Mouse (Mus musculus) forebrain, embryonic 16.5 days (tissue): ENCODE results near the gene Ern1. TPM values are rescaled to one million over a fixed set of nuclear protein-coding genes. Genes with fewer than 3 reads are reported as not detected.

ENCODE experiments used
- ATAC-seq: fragments of 200-750 bp; cut with Nextera tagmentation; 2 replicates; pipeline ENCODE4 v1.8.0; 2017; ENCODE audit warnings: mild to moderate bottlenecking, moderate library complexity
- H3K27ac ChIP-seq: fragments of 300-500 bp; sonication (generic); 2 replicates; pipeline ENCODE4 v1.5.1; 2014; ENCODE audit warnings: low read length, control low read depth
- H3K27me3 ChIP-seq: fragments of 300-500 bp; sonication (generic); replicated peaks from 2 replicates; pipeline ENCODE4 v1.6.1; 2014; ENCODE audit warnings: low read length; ENCODE audit not compliant: control insufficient read depth, insufficient read depth
- H3K36me3 ChIP-seq: fragments of 300-500 bp; sonication (generic); 2 replicates; pipeline ENCODE4 v1.6.1; 2014; ENCODE audit not compliant: control insufficient read depth, insufficient read depth
- H3K4me1 ChIP-seq: fragments of 300-500 bp; sonication (generic); replicated peaks from 2 replicates; pipeline ENCODE4 v1.6.1; 2014; ENCODE audit warnings: low read length; ENCODE audit not compliant: control insufficient read depth, insufficient read depth
- H3K4me2 ChIP-seq: fragments of 300-500 bp; sonication (generic); 2 replicates; pipeline ENCODE4 v1.6.1; 2014; ENCODE audit warnings: mild to moderate bottlenecking, low read length, control low read depth
- H3K4me3 ChIP-seq: fragments of 300-500 bp; sonication (generic); replicated peaks from 2 replicates; pipeline ENCODE4 v1.5.1; 2014; ENCODE audit warnings: mild to moderate bottlenecking, low read length, control low read depth
- H3K9ac ChIP-seq: fragments of 300-500 bp; sonication (generic); replicated peaks from 2 replicates; pipeline ENCODE4 v1.6.1; 2014; ENCODE audit warnings: low read depth, low read length, control low read depth
- H3K9me3 ChIP-seq: fragments of 300-500 bp; sonication (generic); 2 replicates; pipeline ENCODE4 v1.6.1; 2016; ENCODE audit warnings: low read length; ENCODE audit not compliant: control insufficient read depth
- WGBS: fragments of 180-500 bp; shearing (Covaris S2); extraction: QIAGEN DNeasy Blood & Tissue Kit; methylation state at CpG from one replicate; pipeline ENCODE4 v1.1.7; 2014; 5-methylcytosine and 5-hydroxymethylcytosine counted together
- polyA plus RNA-seq: library from polyadenylated mRNA; unstranded; fragments of >200 nt; fragmentation: Nextera tagmentation; extraction: Ambion mirVana; gene quantifications from 2 replicates; pipeline ENCODE4 v1.2.1, GENCODE M21; 2015

The Ern1 gene
- polyA plus RNA-seq, 1 experiment from 2014 or later: 6.0 TPM

DNA sequence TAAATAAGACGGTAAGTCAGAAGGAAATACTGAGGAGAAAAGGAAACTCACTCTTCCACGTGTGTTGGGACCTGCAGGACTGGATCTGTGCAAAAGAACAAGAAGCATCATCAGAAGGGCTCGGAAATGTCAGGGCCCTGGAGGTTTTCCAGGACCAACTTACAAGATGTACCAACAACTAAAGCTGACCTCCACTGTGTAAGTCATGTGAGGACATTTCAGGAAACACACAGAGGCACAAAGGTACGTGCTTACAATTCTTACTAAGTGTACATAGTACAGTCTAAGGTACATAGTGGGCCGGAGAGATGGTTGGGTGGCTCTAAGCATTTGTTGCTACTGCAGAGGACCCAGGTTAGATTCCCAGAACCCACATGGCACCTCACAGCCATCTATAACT, 50.6 kb downstream of the Ern1 start:
- Histone ChIP-seq H3K27ac (no peak overlapping the region), H3K4me2 (no peak overlapping the region), H3K9ac (no peak overlapping the region), H3K4me3 (no peak overlapping the region), H3K4me1 (no peaks in the 10 kb centered on the region), H3K9me3 (no peaks in the 10 kb centered on the region), H3K27me3 (no peaks in the 10 kb centered on the region), H3K36me3 (no peaks in the 10 kb centered on the region)
- no peak for ATAC-seq
- WGBS: 92% methylated on average over 5 of the region's 5 CpGs

GRCm38 (mm10) chr11:106430392-106430791, 57.3 kb downstream of the Ern1 start:
- 93% methylated on average over 5 of the region's 5 CpGs for WGBS
- Histone ChIP-seq H3K4me3 (no peak overlapping the region), H3K27ac (no peak overlapping the region), H3K4me1 (no peaks in the 10 kb centered on the region), H3K27me3 (no peaks in the 10 kb centered on the region), H3K9ac (no peak overlapping the region), H3K9me3 (no peaks in the 10 kb centered on the region), H3K4me2 (no peak overlapping the region), H3K36me3 (no peaks in the 10 kb centered on the region)
- no peak for ATAC-seq

DNA sequence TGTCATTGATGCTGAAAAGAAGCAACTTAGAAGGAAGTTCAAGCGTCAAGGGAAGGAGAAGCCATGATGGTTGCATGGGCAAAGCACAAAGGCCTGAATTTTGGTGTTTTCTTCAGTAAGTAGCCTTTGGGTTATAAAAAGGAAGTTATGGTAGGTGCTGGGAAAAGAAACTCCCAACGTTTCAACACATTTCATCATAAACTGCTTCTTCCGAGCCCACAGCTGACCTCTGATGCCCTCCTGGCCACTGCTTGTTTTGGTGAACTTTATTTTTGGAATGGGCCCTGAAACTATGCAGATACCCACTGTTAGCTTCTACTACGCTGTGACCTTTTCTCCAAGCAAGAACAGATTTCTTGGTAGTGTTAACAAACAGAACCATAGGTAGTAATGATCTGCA, 58.0 kb downstream of the Ern1 start:
- no peak for ATAC-seq

GRCm38 (mm10) chr11:106428556-106428955, 59.1 kb downstream of the Ern1 start:
- ATAC-seq: no peak
- Histone ChIP-seq H3K36me3 (no peaks in the 10 kb centered on the region), H3K27ac (no peak overlapping the region), H3K4me1 (no peaks in the 10 kb centered on the region), H3K9ac (no peak overlapping the region), H3K27me3 (no peaks in the 10 kb centered on the region), H3K4me3 (no peak overlapping the region), H3K4me2 (no peak overlapping the region), H3K9me3 (no peaks in the 10 kb centered on the region)
- WGBS: 81% methylated on average over 2 of the region's 2 CpGs

More for the DNA sequence above, 58.0 kb downstream of the Ern1 start:
- H3K4me3 ChIP-seq: no peak overlapping the region
- no peaks in the 10 kb centered on the region for H3K9me3 ChIP-seq
- H3K9ac ChIP-seq: no peak overlapping the region
- H3K27me3 ChIP-seq: no peaks in the 10 kb centered on the region
- H3K4me2 ChIP-seq: no peak overlapping the region
- H3K27ac ChIP-seq: no peak overlapping the region
- 90% methylated on average over 4 of the region's 4 CpGs for WGBS
- no peaks in the 10 kb centered on the region for H3K4me1 ChIP-seq
- no peaks in the 10 kb centered on the region for H3K36me3 ChIP-seq

GRCm38 (mm10) chr11:106428106-106428505, 59.5 kb downstream of the Ern1 start:
- 83% methylated on average over 4 of the region's 4 CpGs for WGBS
- H3K27ac ChIP-seq: no peak overlapping the region
- no peak overlapping the region for H3K4me3 ChIP-seq
- H3K4me2 ChIP-seq: no peak overlapping the region
- H3K9me3 ChIP-seq: no peaks in the 10 kb centered on the region
- ATAC-seq: no peak
- no peaks in the 10 kb centered on the region for H3K36me3 ChIP-seq
- H3K27me3 ChIP-seq: no peaks in the 10 kb centered on the region
- no peaks in the 10 kb centered on the region for H3K4me1 ChIP-seq
- H3K9ac ChIP-seq: no peak overlapping the region

- Histone ChIP-seq H3K9ac (no peak overlapping the region), H3K27ac (no peak overlapping the region), H3K27me3 (no peaks in the 10 kb centered on the region), H3K9me3 (no peaks in the 10 kb centered on the region), H3K4me3 (no peak overlapping the region), H3K4me2 (no peak overlapping the region), H3K4me1 (no peaks in the 10 kb centered on the region), H3K36me3 (no peaks in the 10 kb centered on the region; the same call in 1 of the 2 replicates)
- no peak for ATAC-seq
- WGBS: 91% methylated on average over 4 of the region's 4 CpGs
Measured at GRCm38 (mm10) chr11:106426447-106426846, 61.2 kb downstream of the Ern1 start.

DNA sequence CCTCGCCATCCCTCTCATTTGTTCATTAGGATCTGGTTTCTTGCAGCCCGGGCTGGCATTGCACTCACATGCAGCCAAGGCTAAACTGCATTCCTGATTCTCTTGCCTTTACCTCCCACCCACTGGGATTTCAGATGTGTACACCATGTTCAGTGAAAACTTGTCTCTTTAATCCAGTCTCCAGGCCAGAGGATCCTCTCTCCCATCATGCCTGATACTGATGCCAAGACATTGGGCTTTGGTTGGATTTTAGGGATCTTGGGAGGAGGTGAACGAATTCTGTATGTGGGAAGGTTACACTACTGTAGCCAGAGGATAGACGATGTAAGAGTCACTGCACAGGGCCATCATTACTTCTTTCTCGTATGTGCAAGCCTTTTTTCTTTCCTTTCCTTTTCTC, 62.5 kb downstream of the Ern1 start:
- no peak overlapping the region for H3K4me3 ChIP-seq
- no peak overlapping the region for H3K9ac ChIP-seq
- whole genome bisulfite sequencing: 92% methylated on average over 5 of the region's 5 CpGs
- no peak overlapping the region for H3K4me2 ChIP-seq
- H3K27me3 ChIP-seq: no peaks in the 10 kb centered on the region
- ATAC-seq: no peak
- H3K9me3 ChIP-seq: no peaks in the 10 kb centered on the region
- no peaks in the 10 kb centered on the region for H3K4me1 ChIP-seq
- H3K27ac ChIP-seq: no peak overlapping the region
- H3K36me3 ChIP-seq: no peaks in the 10 kb centered on the region; the same call in 1 of the 2 replicates

- 84% methylated on average over 9 of the region's 9 CpGs for WGBS
- ATAC-seq: no peak
- Histone ChIP-seq H3K9me3 (no peaks in the 10 kb centered on the region), H3K4me2 (no peak overlapping the region), H3K9ac (no peak overlapping the region), H3K4me3 (no peak overlapping the region), H3K27me3 (no peaks in the 10 kb centered on the region), H3K4me1 (no peaks in the 10 kb centered on the region), H3K27ac (no peak overlapping the region), H3K36me3 (no peaks in the 10 kb centered on the region; the same call in 1 of the 2 replicates)
Measured at GRCm38 (mm10) chr11:106419262-106420102, 68.2 kb downstream of the Ern1 start.

DNA sequence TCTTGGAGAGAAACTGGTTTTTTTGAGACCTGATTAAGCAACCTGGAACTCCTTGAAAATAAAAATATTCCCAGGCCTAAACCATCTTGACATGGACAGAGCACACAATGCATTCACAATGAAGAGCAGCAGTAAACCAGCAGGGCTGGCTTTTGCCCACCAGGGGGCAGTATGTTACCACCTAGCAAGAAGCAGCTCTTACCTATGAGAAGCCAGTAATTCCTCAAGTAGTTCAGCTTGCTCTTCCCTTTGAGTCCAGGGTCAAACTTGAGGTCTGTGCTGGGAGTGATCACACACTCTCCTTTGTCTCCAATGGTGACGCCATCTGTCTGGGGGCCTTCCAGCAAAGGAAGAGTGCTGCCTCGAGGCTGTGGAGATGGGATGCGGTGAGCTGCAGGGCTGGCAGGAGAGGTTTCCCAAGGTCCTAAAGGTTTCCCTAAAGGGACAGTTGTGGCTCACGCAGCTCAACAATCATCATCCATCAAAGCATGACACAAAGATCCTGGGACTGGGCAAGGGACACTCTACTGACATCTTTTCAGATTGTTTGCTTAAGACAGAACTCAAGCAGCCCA, 68.9 kb downstream of the Ern1 start:
- Histone ChIP-seq H3K36me3 (no peaks in the 10 kb centered on the region; the same call in 1 of the 2 replicates), H3K4me3 (no peak overlapping the region), H3K4me2 (no peak overlapping the region), H3K9me3 (no peaks in the 10 kb centered on the region), H3K4me1 (no peaks in the 10 kb centered on the region), H3K27ac (no peak overlapping the region), H3K27me3 (no peaks in the 10 kb centered on the region), H3K9ac (no peak overlapping the region)
- WGBS: 47% methylated on average over 4 of the region's 4 CpGs
- ATAC-seq: 0 out of 2 replicates have a peak, but pooled peaks have one; percentile 54
